Mouse (Mus musculus): ENCODE data around the gene Lrrc4. TPM values are rescaled to one million over a fixed set of nuclear protein-coding genes. Genes with fewer than 3 reads are reported as not detected.

The Lrrc4 gene
- polyA plus RNA-seq, 1 experiment from 2014 or later: 0.35 TPM

- TF ChIP-seq CTCF (IDR thresholded peaks at IDR 0.05) (no peak), EP300 (IDR thresholded peaks at IDR 0.05) (0 out of 2 replicates have a peak, but pooled peaks have one; percentile 11)
- peak; percentile 76 for DNase-seq (ENCODE audit: low spot score)
- Histone ChIP-seq H3K4me1 (ENCODE audit: insufficient read depth, low read depth, low read length) (peaks cover 18% of the 10 kb centered on the region; the same call in 1 of the 2 replicates), H3K4me3 (ENCODE audit: low read depth, low read length) (no peak overlapping the region), H3K9me3 (ENCODE audit: low read length) (no peaks in the 10 kb centered on the region), H3K4me2 (replicated peaks; ENCODE audit: low read depth, low read length) (0 out of 2 replicates have a peak overlapping the region, but pooled peaks have one; percentile 25), H3K27me3 (replicated peaks; ENCODE audit: insufficient read depth, low read length) (no peaks in the 10 kb centered on the region), H3K9ac (replicated peaks; ENCODE audit: low read depth) (no peak overlapping the region), H3K27ac (ENCODE audit: low read length) (no peak overlapping the region), H3K36me3 (ENCODE audit: insufficient read depth, low read length) (no peaks in the 10 kb centered on the region)
- WGBS: 7% methylated on average over 7 of the region's 7 CpGs
- peak; percentile 61 for ATAC-seq
Measured at GRCm38 (mm10) chr6:28618751-28619153, 212.8 kb downstream of the Lrrc4 start.

GRCm38 (mm10) chr6:28618299-28618698 lies 213.2 kb downstream of the Lrrc4 start:
- no peak for ATAC-seq
- peak overlapping the region; percentile 12; the same call in 1 of the 2 replicates for H3K27ac ChIP-seq (ENCODE audit: low read length)

GRCm38 (mm10) chr6:28615966-28616365 lies 215.6 kb downstream of the Lrrc4 start:
- H3K4me2 ChIP-seq (replicated peaks; ENCODE audit: low read depth, low read length): no peak overlapping the region
- ATAC-seq: no peak

More at GRCm38 (mm10) chr6:28618299-28618698, 213.2 kb downstream of the Lrrc4 start:
- no peak overlapping the region for H3K4me3 ChIP-seq (ENCODE audit: low read depth, low read length)
- no peaks in the 10 kb centered on the region for H3K27me3 ChIP-seq (replicated peaks; ENCODE audit: insufficient read depth, low read length)
- no peak overlapping the region for H3K4me2 ChIP-seq (replicated peaks; ENCODE audit: low read depth, low read length)
- H3K9me3 ChIP-seq (ENCODE audit: low read length): no peaks in the 10 kb centered on the region
- H3K9ac ChIP-seq (replicated peaks; ENCODE audit: low read depth): no peak overlapping the region
- no peaks in the 10 kb centered on the region for H3K36me3 ChIP-seq (ENCODE audit: insufficient read depth, low read length)
- DNase-seq (ENCODE audit: low spot score): no peak
- H3K4me1 ChIP-seq (ENCODE audit: insufficient read depth, low read depth, low read length): peaks cover 15% of the 10 kb centered on the region; the same call in 1 of the 2 replicates
- 51% methylated on average over 3 of the region's 3 CpGs for WGBS
- no peak for TF ChIP-seq EP300 (IDR thresholded peaks at IDR 0.05)
- TF ChIP-seq CTCF (IDR thresholded peaks at IDR 0.05): no peak

GRCm38 (mm10) chr6:28615408-28615807 lies 216.1 kb downstream of the Lrrc4 start:
- no peaks in the 10 kb centered on the region for H3K36me3 ChIP-seq (ENCODE audit: insufficient read depth, low read length)
- 90% methylated on average over 3 of the region's 3 CpGs for WGBS
- H3K9me3 ChIP-seq (ENCODE audit: low read length): no peaks in the 10 kb centered on the region
- no peak for ATAC-seq
- no peak for DNase-seq (ENCODE audit: low spot score)
- H3K27ac ChIP-seq (ENCODE audit: low read length): no peak overlapping the region
- H3K9ac ChIP-seq (replicated peaks; ENCODE audit: low read depth): no peak overlapping the region
- H3K4me3 ChIP-seq (ENCODE audit: low read depth, low read length): no peak overlapping the region
- TF ChIP-seq CTCF (IDR thresholded peaks at IDR 0.05) (no peak), EP300 (IDR thresholded peaks at IDR 0.05) (no peak)
- H3K27me3 ChIP-seq (replicated peaks; ENCODE audit: insufficient read depth, low read length): no peaks in the 10 kb centered on the region
- peaks cover 11% of the 10 kb centered on the region; the same call in 1 of the 2 replicates for H3K4me1 ChIP-seq (ENCODE audit: insufficient read depth, low read depth, low read length)
- H3K4me2 ChIP-seq (replicated peaks; ENCODE audit: low read depth, low read length): no peak overlapping the region

More at GRCm38 (mm10) chr6:28615966-28616365, 215.6 kb downstream of the Lrrc4 start:
- H3K27me3 ChIP-seq (replicated peaks; ENCODE audit: insufficient read depth, low read length): no peaks in the 10 kb centered on the region
- H3K4me3 ChIP-seq (ENCODE audit: low read depth, low read length): no peak overlapping the region
- no peak overlapping the region for H3K27ac ChIP-seq (ENCODE audit: low read length)
- no peaks in the 10 kb centered on the region for H3K36me3 ChIP-seq (ENCODE audit: insufficient read depth, low read length)
- no peak for DNase-seq (ENCODE audit: low spot score)
- no peak overlapping the region for H3K9ac ChIP-seq (replicated peaks; ENCODE audit: low read depth)
- H3K4me1 ChIP-seq (ENCODE audit: insufficient read depth, low read depth, low read length): peaks cover 11% of the 10 kb centered on the region; the same call in 1 of the 2 replicates
- TF ChIP-seq EP300 (IDR thresholded peaks at IDR 0.05) (no peak), CTCF (IDR thresholded peaks at IDR 0.05) (no peak)
- no peaks in the 10 kb centered on the region for H3K9me3 ChIP-seq (ENCODE audit: low read length)
- WGBS: 77% methylated on average over 3 of the region's 3 CpGs

GRCm38 (mm10) chr6:28614856-28615255 lies 216.7 kb downstream of the Lrrc4 start:
- peaks cover 11% of the 10 kb centered on the region; the same call in 1 of the 2 replicates for H3K4me1 ChIP-seq (ENCODE audit: insufficient read depth, low read depth, low read length)
- H3K9me3 ChIP-seq (ENCODE audit: low read length): no peaks in the 10 kb centered on the region
- H3K27me3 ChIP-seq (replicated peaks; ENCODE audit: insufficient read depth, low read length): no peaks in the 10 kb centered on the region
- H3K36me3 ChIP-seq (ENCODE audit: insufficient read depth, low read length): no peaks in the 10 kb centered on the region
- TF ChIP-seq EP300 (IDR thresholded peaks at IDR 0.05) (no peak), CTCF (IDR thresholded peaks at IDR 0.05) (no peak)
- H3K4me2 ChIP-seq (replicated peaks; ENCODE audit: low read depth, low read length): no peak overlapping the region
- H3K9ac ChIP-seq (replicated peaks; ENCODE audit: low read depth): no peak overlapping the region
- no peak for ATAC-seq
- 80% methylated on average over 4 of the region's 4 CpGs for WGBS
- no peak for DNase-seq (ENCODE audit: low spot score)
- H3K4me3 ChIP-seq (ENCODE audit: low read depth, low read length): no peak overlapping the region
- no peak overlapping the region for H3K27ac ChIP-seq (ENCODE audit: low read length)

- Histone ChIP-seq H3K27ac (ENCODE audit: low read length) (no peak overlapping the region), H3K36me3 (ENCODE audit: insufficient read depth, low read length) (no peaks in the 10 kb centered on the region), H3K4me1 (ENCODE audit: insufficient read depth, low read depth, low read length) (peaks cover 3% of the 10 kb centered on the region; the same call in 1 of the 2 replicates), H3K4me2 (replicated peaks; ENCODE audit: low read depth, low read length) (no peak overlapping the region), H3K9me3 (ENCODE audit: low read length) (no peaks in the 10 kb centered on the region), H3K4me3 (ENCODE audit: low read depth, low read length) (no peak overlapping the region), H3K9ac (replicated peaks; ENCODE audit: low read depth) (no peak overlapping the region), H3K27me3 (replicated peaks; ENCODE audit: insufficient read depth, low read length) (no peaks in the 10 kb centered on the region)
- DNase-seq (ENCODE audit: low spot score): no peak
- TF ChIP-seq EP300 (IDR thresholded peaks at IDR 0.05): no peak
- TF ChIP-seq CTCF (IDR thresholded peaks at IDR 0.05): no peak
- ATAC-seq: no peak
- 78% methylated on average over 4 of the region's 4 CpGs for WGBS
Measured at GRCm38 (mm10) chr6:28613441-28613840, 218.1 kb downstream of the Lrrc4 start.

Other genes with a start within 250 kb of the Lrrc4 start
- not detected in 2 replicates for gene Lep, start 228.5 kb upstream of the Lrrc4 start, polyA plus RNA-seq (2015; fragmentation: Nextera tagmentation; extraction: Ambion mirVana)